Mouse (Mus musculus) liver, adult 2 months (tissue): ENCODE measurements around the gene Gpr62. TPM values are rescaled to one million over a fixed set of nuclear protein-coding genes. Genes with fewer than 3 reads are reported as not detected.

Experiments
- DNase-seq: peaks from one replicate; pipeline ENCODE4 v3.0.0-alpha.2; 2011; ENCODE audit warnings: low read depth, low spot score; ENCODE audit errors: extremely low read depth
- H3K27ac ChIP-seq: fragments of 200-500 bp; replicated peaks from 2 replicates; pipeline ENCODE4 v1.5.1; 2012; ENCODE audit warnings: low read depth, mild to moderate bottlenecking, control low read depth, inconsistent platforms, low read length; ENCODE audit not compliant: insufficient read depth
- H3K27me3 ChIP-seq: fragments of 200-500 bp; 2 replicates; pipeline ENCODE4 v1.6.1; 2012; ENCODE audit warnings: mild to moderate bottlenecking, moderate library complexity, low read length, inconsistent platforms; ENCODE audit not compliant: control insufficient read depth, insufficient read depth
- H3K36me3 ChIP-seq: fragments of 200-500 bp; 2 replicates; pipeline ENCODE4 v1.6.1; 2012; ENCODE audit warnings: low read length, inconsistent platforms; ENCODE audit not compliant: control insufficient read depth, insufficient read depth
- H3K4me1 ChIP-seq: fragments of 200-500 bp; 2 replicates; pipeline ENCODE4 v1.6.1; 2011; ENCODE audit warnings: low read length; ENCODE audit not compliant: control insufficient read depth, insufficient read depth
- H3K4me3 ChIP-seq: fragments of 200-500 bp; 2 replicates; pipeline ENCODE4 v1.5.1; 2011; ENCODE audit warnings: low read depth, mild to moderate bottlenecking, control low read depth, low read length, moderate library complexity; ENCODE audit not compliant: insufficient read depth
- H3K79me2 ChIP-seq: fragments of 200-500 bp; 2 replicates; pipeline ENCODE4 v1.6.1; 2012; ENCODE audit warnings: inconsistent platforms, mild to moderate bottlenecking, low read length, moderate library complexity; ENCODE audit not compliant: control insufficient read depth, insufficient read depth
- H3K9ac ChIP-seq: fragments of 200-500 bp; 2 replicates; pipeline ENCODE4 v1.6.1; 2012; ENCODE audit warnings: low read depth, mild to moderate bottlenecking, control low read depth, inconsistent platforms, low read length
- CTCF ChIP-seq: fragments of 200-500 bp; IDR thresholded peaks from 2 replicates; pipeline ENCODE4 v1.5.1; 2011; ENCODE audit warnings: low read depth, low read length, control low read depth
- POLR2A ChIP-seq: fragments of 200-500 bp; IDR thresholded peaks from 2 replicates; pipeline ENCODE4 v1.6.1; 2011; ENCODE audit warnings: low read length, control low read depth; ENCODE audit not compliant: insufficient read depth; ENCODE audit errors: extremely low read depth
- WGBS: fragments of 180-500 bp; shearing (Covaris S2); methylation state at CpG from one replicate; pipeline ENCODE4 v1.1.7; 2018; 5-methylcytosine and 5-hydroxymethylcytosine counted together
- polyA plus RNA-seq: library from polyadenylated mRNA; depleted of rRNA; stranded (reverse); fragments of >200 nt; gene quantifications from 2 replicates; pipeline ENCODE4 v1.2.3, GENCODE M21; 2012
- total RNA-seq: library from RNA; depleted of rRNA; stranded (reverse); fragments of >200 nt; gene quantifications from 2 replicates; pipeline ENCODE4 v1.2.3, GENCODE M21; 2014

Gene Gpr62
- total and polyA plus RNA-seq, 2 experiments = not detected

- Histone ChIP-seq H3K27me3 (no peaks in the 10 kb centered on the region), H3K9ac (0 out of 2 replicates have a peak overlapping the region, but pooled peaks have one; percentile 5), H3K79me2 (peaks cover 11% of the 10 kb centered on the region; the same call in 1 of the 2 replicates), H3K4me3 (no peak overlapping the region), H3K36me3 (peaks cover 7% of the 10 kb centered on the region; the same call in 1 of the 2 replicates), H3K27ac (peak overlapping the region; percentile 57), H3K4me1 (peaks cover 28% of the 10 kb centered on the region)
- 14% methylated on average over 7 of the region's 7 CpGs for WGBS
- no peak for DNase-seq
- TF ChIP-seq POLR2A (no peak), CTCF (no peak)
These were observed 12.9 kb downstream of the Gpr62 start for GRCm38 (mm10) chr9:106452821-106453220.

GRCm38 (mm10) chr9:106452351-106452750 is 13.4 kb downstream of the Gpr62 start:
- WGBS = 60% methylated on average over 6 of the region's 6 CpGs
- Histone ChIP-seq H3K9ac (0 out of 2 replicates have a peak overlapping the region, but pooled peaks have one; percentile 5), H3K27ac (peak overlapping the region; percentile 57), H3K27me3 (no peaks in the 10 kb centered on the region), H3K4me1 (peaks cover 28% of the 10 kb centered on the region), H3K4me3 (no peak overlapping the region), H3K79me2 (peaks cover 11% of the 10 kb centered on the region; the same call in 1 of the 2 replicates), H3K36me3 (peaks cover 7% of the 10 kb centered on the region; the same call in 1 of the 2 replicates)
- TF ChIP-seq POLR2A (no peak), CTCF (no peak)
- DNase-seq = no peak

GRCm38 (mm10) chr9:106451899-106452298 is 13.8 kb downstream of the Gpr62 start:
- Histone ChIP-seq H3K27ac (peak overlapping the region; percentile 57), H3K36me3 (peaks cover 7% of the 10 kb centered on the region; the same call in 1 of the 2 replicates), H3K27me3 (no peaks in the 10 kb centered on the region), H3K4me3 (no peak overlapping the region), H3K9ac (no peak overlapping the region), H3K4me1 (peaks cover 28% of the 10 kb centered on the region), H3K79me2 (peaks cover 11% of the 10 kb centered on the region; the same call in 1 of the 2 replicates)
- DNase-seq = no peak
- no peak for TF ChIP-seq CTCF
- TF ChIP-seq POLR2A = no peak
- 69% methylated on average over 2 of the region's 2 CpGs for WGBS

- Histone ChIP-seq H3K36me3 (peaks cover 7% of the 10 kb centered on the region; the same call in 1 of the 2 replicates), H3K79me2 (peaks cover 11% of the 10 kb centered on the region; the same call in 1 of the 2 replicates), H3K27ac (peak overlapping the region; percentile 30; the same call in 1 of the 2 replicates), H3K27me3 (no peaks in the 10 kb centered on the region), H3K9ac (peak overlapping the region; percentile 8; the same call in 1 of the 2 replicates), H3K4me3 (no peak overlapping the region), H3K4me1 (peaks cover 29% of the 10 kb centered on the region)
- no peak for DNase-seq
- TF ChIP-seq POLR2A = no peak
- no peak for TF ChIP-seq CTCF
- WGBS = 51% methylated on average over 11 of the region's 11 CpGs
These were observed 14.4 kb downstream of the Gpr62 start for GRCm38 (mm10) chr9:106451298-106451697.

- Histone ChIP-seq H3K4me3 (peak overlapping the region; percentile 63; the same call in 1 of the 2 replicates), H3K9ac (peak overlapping the region; percentile 93), H3K36me3 (peaks cover 7% of the 10 kb centered on the region; the same call in 1 of the 2 replicates), H3K79me2 (peaks cover 11% of the 10 kb centered on the region; the same call in 1 of the 2 replicates), H3K27ac (peak overlapping the region; percentile 100), H3K4me1 (peaks cover 29% of the 10 kb centered on the region), H3K27me3 (no peaks in the 10 kb centered on the region)
- peak; percentile 76 for DNase-seq
- WGBS = 19% methylated on average over 9 of the region's 9 CpGs
- no peak for TF ChIP-seq CTCF
- no peak for TF ChIP-seq POLR2A
These were observed 15.1 kb downstream of the Gpr62 start for GRCm38 (mm10) chr9:106450661-106451060.

- H3K36me3 ChIP-seq = peaks cover 7% of the 10 kb centered on the region; the same call in 1 of the 2 replicates
- H3K4me1 ChIP-seq = peaks cover 33% of the 10 kb centered on the region
- WGBS = 41% methylated on average over 8 of the region's 8 CpGs
- peak overlapping the region; percentile 63 for H3K4me3 ChIP-seq
- H3K27me3 ChIP-seq = no peaks in the 10 kb centered on the region
- peak; percentile 54 for DNase-seq
- H3K9ac ChIP-seq = peak overlapping the region; percentile 93
- peaks cover 11% of the 10 kb centered on the region; the same call in 1 of the 2 replicates for H3K79me2 ChIP-seq
- H3K27ac ChIP-seq = peak overlapping the region; percentile 100
- TF ChIP-seq POLR2A (no peak), CTCF (no peak)
These were observed 15.8 kb downstream of the Gpr62 start for GRCm38 (mm10) chr9:106449947-106450346.
